Mouse (Mus musculus) embryonic facial prominence, embryonic 13.5 days (tissue): ENCODE results near the gene Ppp4c. TPM values are rescaled to one million over a fixed set of nuclear protein-coding genes. Genes with fewer than 3 reads are reported as not detected.

Source experiments
- ATAC-seq: fragments of 200-750 bp; cut with Nextera tagmentation; 2 replicates; pipeline ENCODE4 v1.8.0; 2017; ENCODE audit warnings: low read depth; ENCODE audit not compliant: insufficient number of reproducible peaks, insufficient read depth, low FRiP score, low TSS enrichment
- H3K27ac ChIP-seq: fragments of 300-500 bp; sonication (generic); 2 replicates; pipeline ENCODE4 v1.5.1; 2015; ENCODE audit warnings: moderate library complexity, mild to moderate bottlenecking, inconsistent platforms
- H3K27me3 ChIP-seq: fragments of 300-500 bp; sonication (generic); 2 replicates; pipeline ENCODE4 v1.6.1; 2015; ENCODE audit warnings: mild to moderate bottlenecking, inconsistent platforms
- H3K36me3 ChIP-seq: fragments of 300-500 bp; sonication (generic); 2 replicates; pipeline ENCODE4 v1.6.1; 2015; ENCODE audit warnings: mild to moderate bottlenecking, inconsistent platforms
- H3K4me1 ChIP-seq: fragments of 300-500 bp; sonication (generic); 2 replicates; pipeline ENCODE4 v1.6.1; 2015; ENCODE audit warnings: inconsistent platforms
- H3K4me2 ChIP-seq: fragments of 300-500 bp; sonication (generic); 2 replicates; pipeline ENCODE4 v1.6.1; 2015; ENCODE audit warnings: moderate library complexity, mild to moderate bottlenecking, inconsistent platforms
- H3K4me3 ChIP-seq: fragments of 300-500 bp; sonication (generic); 2 replicates; pipeline ENCODE4 v1.5.1; 2015; ENCODE audit warnings: mild to moderate bottlenecking, inconsistent platforms
- H3K9ac ChIP-seq: fragments of 300-500 bp; sonication (generic); 2 replicates; pipeline ENCODE4 v1.6.1; 2015; ENCODE audit warnings: mild to moderate bottlenecking, inconsistent platforms
- H3K9me3 ChIP-seq: fragments of 300-500 bp; sonication (generic); 2 replicates; pipeline ENCODE4 v1.6.1; 2016; ENCODE audit warnings: inconsistent platforms
- WGBS: fragments of 180-500 bp; shearing (Covaris S2); methylation state at CpG from one replicate; pipeline ENCODE4 v1.1.7; 2015; ENCODE audit warnings: mixed read lengths; 5-methylcytosine and 5-hydroxymethylcytosine counted together
- polyA plus RNA-seq: library from polyadenylated mRNA; unstranded; fragments of >200 nt; fragmentation: Nextera tagmentation; extraction: Ambion mirVana; gene quantifications from 2 replicates; pipeline ENCODE4 v1.2.1, GENCODE M21; 2015

Ppp4c gene
- polyA plus RNA-seq, 1 experiment from 2014 or later: 300 TPM

DNA sequence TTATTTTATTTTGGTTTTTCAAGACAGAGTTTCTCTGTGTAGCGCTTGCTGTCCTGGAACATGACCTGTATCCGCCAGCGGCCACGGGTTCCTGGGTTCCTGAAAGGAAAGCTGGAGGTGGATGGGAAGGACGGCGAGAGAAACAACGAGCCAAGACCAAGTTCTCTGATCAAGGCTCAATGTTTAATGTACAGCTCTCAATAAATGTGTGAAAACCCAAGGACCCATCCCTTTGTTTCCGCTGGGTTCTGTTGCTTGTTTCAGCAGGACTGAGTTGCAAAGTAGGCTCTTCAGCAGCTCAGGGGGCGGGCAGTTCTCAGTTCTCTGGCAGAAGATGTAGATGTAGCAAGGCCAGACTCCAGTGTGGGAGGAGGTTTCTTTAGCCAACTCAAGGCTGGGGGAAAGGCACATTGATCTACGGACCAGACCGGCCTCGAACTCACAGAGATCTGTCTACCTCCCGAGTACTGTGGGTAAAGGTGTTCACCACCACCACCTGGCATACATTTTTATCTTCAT is 50.3 kb downstream of the Ppp4c start:
- H3K36me3 ChIP-seq: no peaks in the 10 kb centered on the region
- no peak overlapping the region for H3K4me3 ChIP-seq
- no peaks in the 10 kb centered on the region for H3K27me3 ChIP-seq
- H3K4me2 ChIP-seq: no peak overlapping the region
- ATAC-seq: no peak
- H3K27ac ChIP-seq: no peak overlapping the region
- peaks cover 4% of the 10 kb centered on the region; the same call in 1 of the 2 replicates for H3K4me1 ChIP-seq
- H3K9me3 ChIP-seq: no peaks in the 10 kb centered on the region
- 87% methylated on average over 13 of the region's 13 CpGs for WGBS
- no peak overlapping the region for H3K9ac ChIP-seq

DNA sequence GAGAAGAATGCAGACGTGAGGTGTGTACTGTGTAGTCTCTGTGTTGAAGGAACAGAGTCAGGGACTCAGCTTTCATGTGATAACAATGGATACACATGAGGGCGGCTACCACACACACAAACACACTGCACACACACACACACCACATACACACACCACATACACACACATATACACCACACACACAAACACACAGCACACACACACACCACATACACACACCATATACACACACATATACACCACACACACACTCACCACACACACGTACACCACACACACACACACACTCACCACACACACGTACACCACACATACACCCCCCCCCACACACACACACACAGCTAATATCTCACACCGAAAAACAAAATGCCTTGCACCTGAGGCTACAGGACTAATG is 50.8 kb downstream of the Ppp4c start:
- H3K4me1 ChIP-seq: peaks cover 4% of the 10 kb centered on the region; the same call in 1 of the 2 replicates
- H3K9ac ChIP-seq: no peak overlapping the region
- H3K27me3 ChIP-seq: no peaks in the 10 kb centered on the region
- WGBS: 81% methylated on average over 5 of the region's 5 CpGs
- no peak overlapping the region for H3K4me2 ChIP-seq
- H3K9me3 ChIP-seq: no peaks in the 10 kb centered on the region
- H3K36me3 ChIP-seq: no peaks in the 10 kb centered on the region
- H3K4me3 ChIP-seq: no peak overlapping the region
- no peak overlapping the region for H3K27ac ChIP-seq
- ATAC-seq: no peak

DNA sequence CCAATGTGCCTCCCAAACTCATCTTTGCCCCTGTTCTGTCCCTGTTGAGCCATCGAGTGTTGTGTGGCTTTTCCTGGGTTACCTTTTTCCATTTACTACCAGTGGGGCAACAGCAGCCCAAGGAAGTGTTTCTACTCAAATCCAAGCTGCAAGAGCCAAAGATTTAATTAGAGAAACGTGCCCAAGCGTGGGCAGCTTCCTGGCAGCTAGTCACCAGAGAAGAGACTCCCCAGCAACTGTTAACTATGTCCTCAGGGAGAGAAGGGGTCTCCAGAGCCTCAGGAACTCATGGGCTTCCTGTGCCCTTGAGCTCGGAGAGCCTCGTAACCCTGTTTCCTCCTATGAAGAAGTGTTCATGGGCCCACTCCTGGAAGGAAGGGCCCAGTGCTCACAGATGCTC is 51.3 kb downstream of the Ppp4c start:
- Histone ChIP-seq H3K36me3 (no peaks in the 10 kb centered on the region), H3K9ac (no peak overlapping the region), H3K4me2 (no peak overlapping the region), H3K4me3 (no peak overlapping the region), H3K9me3 (no peaks in the 10 kb centered on the region), H3K4me1 (peaks cover 1% of the 10 kb centered on the region; the same call in 1 of the 2 replicates), H3K27me3 (no peaks in the 10 kb centered on the region), H3K27ac (no peak overlapping the region)
- 65% methylated on average over 5 of the region's 5 CpGs for WGBS
- no peak for ATAC-seq

DNA sequence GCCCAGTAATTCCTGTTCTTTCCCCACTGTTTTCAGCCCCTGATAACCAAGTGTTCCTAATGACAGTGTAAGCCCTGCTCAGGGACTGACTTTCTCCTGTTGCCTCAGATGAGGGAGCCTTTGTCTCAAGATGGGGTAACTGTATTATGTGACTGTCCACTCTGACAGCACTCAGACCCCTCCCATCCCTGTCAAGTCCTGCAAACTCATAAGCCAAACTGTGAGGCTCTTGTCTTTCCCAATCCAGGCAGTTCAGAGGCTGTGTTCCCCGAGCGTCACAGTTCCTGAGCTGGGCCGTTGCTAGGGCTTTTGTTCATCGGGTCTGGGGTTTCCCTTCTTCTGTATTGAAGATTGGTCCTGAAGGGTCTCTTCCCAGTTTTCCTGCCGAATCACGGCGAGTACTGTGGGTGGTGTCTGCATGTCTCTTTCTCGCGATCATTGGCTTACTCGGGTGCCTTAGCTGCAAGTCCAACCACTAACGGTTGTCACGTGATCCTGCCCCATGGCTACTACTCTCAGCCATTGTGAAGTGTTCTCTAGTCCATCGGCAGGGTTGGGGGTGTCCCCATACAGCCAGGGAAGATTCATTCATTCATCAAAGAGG is 52.1 kb downstream of the Ppp4c start:
- H3K27ac ChIP-seq: no peak overlapping the region
- H3K9me3 ChIP-seq: no peaks in the 10 kb centered on the region
- H3K9ac ChIP-seq: no peak overlapping the region
- WGBS: 81% methylated on average over 13 of the region's 13 CpGs
- H3K4me1 ChIP-seq: no peaks in the 10 kb centered on the region
- H3K27me3 ChIP-seq: no peaks in the 10 kb centered on the region
- H3K36me3 ChIP-seq: no peaks in the 10 kb centered on the region
- H3K4me2 ChIP-seq: no peak overlapping the region
- no peak overlapping the region for H3K4me3 ChIP-seq
- no peak for ATAC-seq

DNA sequence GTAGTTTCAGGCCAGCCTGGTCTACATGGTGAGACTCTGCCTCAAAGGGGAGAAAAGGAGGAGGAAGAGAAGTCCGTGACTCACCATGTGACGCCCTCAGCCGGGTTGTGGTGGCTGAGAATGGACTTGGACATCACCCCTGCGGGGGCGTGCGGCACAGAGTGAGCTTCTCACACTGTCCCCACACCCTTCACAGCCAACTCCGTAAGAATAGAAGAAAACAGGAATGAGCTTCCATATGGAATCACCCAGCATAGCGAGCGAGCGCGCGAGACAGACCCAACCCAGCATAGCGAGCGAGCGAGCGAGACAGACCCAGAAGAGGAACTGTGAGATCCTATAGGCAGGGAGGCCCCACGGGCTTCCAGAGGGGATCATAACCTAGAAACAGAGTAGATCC is 52.7 kb downstream of the Ppp4c start:
- no peak for ATAC-seq
- 87% methylated on average over 17 of the region's 17 CpGs for WGBS
- no peaks in the 10 kb centered on the region for H3K4me1 ChIP-seq
- no peak overlapping the region for H3K9ac ChIP-seq
- H3K27ac ChIP-seq: no peak overlapping the region
- no peaks in the 10 kb centered on the region for H3K36me3 ChIP-seq
- H3K4me2 ChIP-seq: no peak overlapping the region
- H3K27me3 ChIP-seq: no peaks in the 10 kb centered on the region
- no peak overlapping the region for H3K4me3 ChIP-seq
- no peaks in the 10 kb centered on the region for H3K9me3 ChIP-seq

DNA sequence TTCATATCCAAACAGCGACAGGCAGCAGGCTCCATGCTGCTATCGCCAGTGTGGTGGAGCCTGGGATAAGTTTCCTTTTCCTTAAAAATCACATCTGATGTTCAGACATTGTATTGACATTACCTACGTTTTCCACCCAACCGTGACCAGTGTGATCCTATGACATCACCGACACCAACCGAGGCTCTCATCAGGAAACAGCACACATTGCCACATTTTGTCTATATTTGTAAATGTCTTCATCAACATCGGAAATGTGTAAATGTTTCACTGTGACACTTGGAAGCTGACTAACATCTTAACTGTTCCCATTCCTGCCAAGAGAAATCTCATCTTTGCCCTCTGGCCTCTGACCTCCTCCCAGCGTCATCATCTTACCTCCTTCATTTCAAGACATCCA is 56.2 kb downstream of the Ppp4c start:
- WGBS: 75% methylated on average over 8 of the region's 8 CpGs
- Histone ChIP-seq H3K4me3 (no peak overlapping the region), H3K9me3 (no peaks in the 10 kb centered on the region), H3K4me2 (no peak overlapping the region), H3K9ac (no peak overlapping the region), H3K27ac (no peak overlapping the region), H3K36me3 (no peaks in the 10 kb centered on the region), H3K27me3 (no peaks in the 10 kb centered on the region), H3K4me1 (no peaks in the 10 kb centered on the region)
- ATAC-seq: no peak

Other genes starting within 250 kb of the Ppp4c start
- 199 and 205 TPM in 2 replicates for gene Eif3c, start 226.1 kb downstream of the Ppp4c start, polyA plus RNA-seq
- 0.59 and 0.65 TPM in 2 replicates for gene Apobr, start 207.6 kb downstream of the Ppp4c start, polyA plus RNA-seq
- gene Cln3, start 206.7 kb downstream of the Ppp4c start, polyA plus RNA-seq: 34.0 and 37.9 TPM in 2 replicates
- gene Il27, start 197.6 kb downstream of the Ppp4c start, polyA plus RNA-seq: not detected in 2 replicates
- 5.5 and 6.1 TPM in 2 replicates for gene Nupr1, start 161.6 kb downstream of the Ppp4c start, polyA plus RNA-seq
- gene Sgf29, start 143.2 kb downstream of the Ppp4c start, polyA plus RNA-seq: 48.9 and 62.9 TPM in 2 replicates
- 4.3 and 4.4 TPM in 2 replicates for gene Sult1a1, start 116.1 kb downstream of the Ppp4c start, polyA plus RNA-seq
- 105 and 139 TPM in 2 replicates for gene Bola2, start 97.1 kb downstream of the Ppp4c start, polyA plus RNA-seq
- 14.0 and 15.0 TPM in 2 replicates for gene Slx1b, start 96.7 kb downstream of the Ppp4c start, polyA plus RNA-seq
- gene Coro1a, start 84.7 kb downstream of the Ppp4c start, polyA plus RNA-seq: 33.3 and 35.8 TPM in 2 replicates
- 56.7 and 56.9 TPM in 2 replicates for gene Mapk3, start 32.9 kb downstream of the Ppp4c start, polyA plus RNA-seq
- 1.6 and 3.1 TPM in 2 replicates for gene Gdpd3, start 26.2 kb downstream of the Ppp4c start, polyA plus RNA-seq
- gene Ypel3, start 15.5 kb downstream of the Ppp4c start, polyA plus RNA-seq: 104 and 112 TPM in 2 replicates
- 0.27 and 0.59 TPM in 2 replicates for gene Tbx6, start 11.0 kb downstream of the Ppp4c start, polyA plus RNA-seq
- gene Fam57b, start 5.2 kb upstream of the Ppp4c start, polyA plus RNA-seq: 0.45 and 0.70 TPM in 2 replicates
- not detected in 2 replicates for gene 4930451I11Rik, start 39.1 kb upstream of the Ppp4c start, polyA plus RNA-seq
- 1.6 and 1.9 TPM in 2 replicates for gene Doc2a, start 54.9 kb upstream of the Ppp4c start, polyA plus RNA-seq
- gene Hirip3, start 69.5 kb upstream of the Ppp4c start, polyA plus RNA-seq: 37.5 and 43.0 TPM in 2 replicates
- 84.1 and 108 TPM in 2 replicates for gene Ino80e, start 69.9 kb upstream of the Ppp4c start, polyA plus RNA-seq
- gene Taok2, start 92.2 kb upstream of the Ppp4c start, polyA plus RNA-seq: 53.4 and 53.6 TPM in 2 replicates
- gene Tmem219, start 130.4 kb upstream of the Ppp4c start, polyA plus RNA-seq: 28.3 and 28.6 TPM in 2 replicates
- 17.8 and 19.8 TPM in 2 replicates for gene Kctd13, start 136.4 kb upstream of the Ppp4c start, polyA plus RNA-seq
- gene Asphd1, start 157.1 kb upstream of the Ppp4c start, polyA plus RNA-seq: 0.13 and 0.25 TPM in 2 replicates
- gene Sez6l2, start 158.1 kb upstream of the Ppp4c start, polyA plus RNA-seq: 0.76 and 0.77 TPM in 2 replicates
- 95.8 and 97.0 TPM in 2 replicates for gene Cdipt, start 183.4 kb upstream of the Ppp4c start, polyA plus RNA-seq
- gene Cdiptos, start 183.6 kb upstream of the Ppp4c start, polyA plus RNA-seq: 1.3 and 1.7 TPM in 2 replicates
- 5.3 and 7.1 TPM in 2 replicates for gene Mvp, start 222.1 kb upstream of the Ppp4c start, polyA plus RNA-seq
- gene Pagr1b, start 224.0 kb upstream of the Ppp4c start, polyA plus RNA-seq: 0.47 TPM in 1 of 2 replicates, not detected in the other
- 50.4 and 53.7 TPM in 2 replicates for gene Pagr1a, start 224.9 kb upstream of the Ppp4c start, polyA plus RNA-seq
- 83.4 and 89.6 TPM in 2 replicates for gene Gm42742, start 228.6 kb upstream of the Ppp4c start, polyA plus RNA-seq
- 13.1 and 16.9 TPM in 2 replicates for gene Prrt2, start 228.7 kb upstream of the Ppp4c start, polyA plus RNA-seq
- 63.6 and 73.0 TPM in 2 replicates for gene Maz, start 234.5 kb upstream of the Ppp4c start, polyA plus RNA-seq
- 99.4 and 124 TPM in 2 replicates for gene Kif22, start 250.0 kb upstream of the Ppp4c start, polyA plus RNA-seq